Mouse (Mus musculus): ENCODE measurements around the gene Mef2c. TPM values are rescaled to one million over a fixed set of nuclear protein-coding genes. Genes with fewer than 3 reads are reported as not detected.

Mef2c gene
- polyA plus RNA-seq, 1 experiment, result 4.8 TPM

DNA sequence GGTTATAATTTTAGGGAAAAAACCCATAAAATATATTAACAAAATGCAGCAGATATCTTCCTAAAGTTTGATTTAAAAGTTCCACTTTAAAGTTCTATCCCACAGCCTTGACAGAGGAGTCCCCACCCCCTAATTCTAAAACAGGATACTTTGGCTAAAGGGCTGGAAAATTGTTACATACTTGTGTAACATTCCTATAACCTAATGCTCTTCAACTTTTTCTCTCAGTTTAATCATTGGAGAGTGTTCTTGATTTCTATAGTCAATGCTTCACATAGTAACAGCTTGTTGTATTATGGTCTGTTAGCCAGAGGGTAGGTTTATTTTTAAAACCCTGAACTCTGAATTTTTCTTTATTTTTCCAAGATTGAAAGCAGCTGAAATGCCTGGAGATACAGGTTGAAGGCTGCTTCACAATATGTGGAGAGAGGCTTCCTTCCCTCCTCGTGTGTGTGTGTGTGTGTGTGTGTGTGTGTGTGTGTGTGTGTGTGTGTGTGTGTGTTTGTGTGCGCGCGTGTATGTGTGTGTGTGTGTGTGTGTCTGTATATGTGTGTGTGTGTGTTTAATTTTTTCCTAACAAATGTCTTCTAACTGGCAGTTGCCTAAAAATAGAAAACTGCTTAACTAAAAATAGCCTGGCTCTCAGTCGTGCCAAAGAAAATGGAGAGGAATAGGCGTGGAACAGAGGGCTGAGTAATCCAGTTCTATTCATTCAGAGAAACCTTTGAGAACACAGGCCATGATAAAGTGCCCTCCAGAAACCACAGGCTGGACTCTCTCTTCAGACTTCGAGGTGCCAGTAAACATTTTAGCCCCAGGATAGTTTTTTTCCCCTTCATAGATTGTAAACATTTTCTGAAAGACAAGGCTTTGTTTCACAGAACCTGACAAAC, 99.8 kb downstream of the Mef2c start:
- DNase-seq (ENCODE audit: low read depth, low spot score), result no peak
- WGBS, result 10% methylated on average over 7 of the region's 7 CpGs

DNA sequence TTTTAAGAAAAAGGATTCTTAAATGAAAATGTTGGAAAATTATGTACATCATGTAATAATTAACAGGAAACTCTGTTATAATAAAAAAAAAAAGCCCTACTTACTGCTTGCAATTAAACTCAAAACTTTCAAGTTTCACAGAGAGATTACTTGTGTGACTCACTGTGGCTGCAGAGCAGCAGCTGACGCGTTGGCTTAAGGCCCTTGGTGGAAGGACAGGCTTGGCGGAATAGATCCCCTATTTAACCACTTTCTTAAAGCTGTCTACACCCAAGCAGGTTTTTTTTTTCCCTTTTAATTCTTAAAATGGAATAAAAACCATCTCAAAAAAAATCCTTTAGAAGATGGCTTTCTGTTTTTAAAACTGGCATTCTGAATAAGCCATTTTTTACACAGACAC, 100.5 kb downstream of the Mef2c start:
- DNase-seq (ENCODE audit: low read depth, low spot score), result no peak
- 8% methylated on average over 3 of the region's 3 CpGs for WGBS

DNA sequence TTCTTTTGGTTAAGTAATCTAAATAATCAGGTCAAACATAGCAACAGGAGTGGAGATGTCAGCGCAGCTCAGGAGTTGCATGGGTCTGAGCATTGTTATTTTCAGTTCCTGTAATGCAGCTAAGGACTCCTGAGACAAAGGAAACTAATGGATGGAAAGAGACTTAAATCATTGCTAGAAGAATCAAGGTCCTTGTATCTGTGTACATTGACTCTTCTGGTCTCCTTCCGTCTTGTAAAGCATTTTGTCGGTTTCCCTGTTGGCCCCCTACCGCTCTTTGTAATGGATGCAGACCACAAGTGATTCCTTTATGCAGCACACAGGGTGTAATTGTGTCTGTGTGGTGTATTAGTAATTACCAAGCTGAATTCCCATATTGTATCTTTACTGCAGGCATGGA, 101.0 kb downstream of the Mef2c start:
- no peak for DNase-seq (ENCODE audit: low read depth, low spot score)
- 69% methylated on average over 4 of the region's 4 CpGs for WGBS

DNA sequence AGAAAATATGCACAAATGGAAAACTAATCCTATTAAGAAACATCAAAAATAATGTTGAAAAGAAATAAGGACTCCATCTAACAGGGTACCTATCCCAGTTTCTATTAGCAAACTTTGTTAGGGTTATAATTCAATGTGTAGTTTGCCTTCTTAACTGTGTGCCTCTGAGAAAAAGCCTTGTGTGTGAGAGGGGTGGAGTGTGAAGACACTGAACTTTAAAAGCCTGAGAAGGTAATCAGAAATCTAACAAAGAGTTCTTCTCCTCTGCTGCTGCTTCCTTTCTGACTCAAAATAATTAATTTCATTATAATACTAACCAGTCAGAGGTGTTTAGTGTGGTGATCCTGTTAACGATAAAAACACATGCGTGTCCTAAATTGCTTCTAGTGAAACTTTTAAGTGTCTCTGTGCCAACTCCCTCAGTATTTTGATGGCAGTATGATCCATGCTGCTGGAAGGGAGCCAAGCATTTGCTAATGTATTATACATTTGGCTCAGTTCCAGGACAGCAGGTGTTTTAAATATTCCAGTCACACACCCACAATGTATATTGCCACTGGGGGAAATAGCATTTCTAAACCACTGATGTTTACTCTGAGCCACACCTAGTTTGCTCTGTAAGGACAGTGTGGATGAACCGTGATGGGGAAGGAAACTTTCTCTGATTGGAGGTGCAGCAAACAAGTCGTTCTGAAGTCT, 104.2 kb downstream of the Mef2c start:
- peak; percentile 85 for DNase-seq (ENCODE audit: low read depth, low spot score)
- 20% methylated on average over 4 of the region's 4 CpGs for WGBS

DNA sequence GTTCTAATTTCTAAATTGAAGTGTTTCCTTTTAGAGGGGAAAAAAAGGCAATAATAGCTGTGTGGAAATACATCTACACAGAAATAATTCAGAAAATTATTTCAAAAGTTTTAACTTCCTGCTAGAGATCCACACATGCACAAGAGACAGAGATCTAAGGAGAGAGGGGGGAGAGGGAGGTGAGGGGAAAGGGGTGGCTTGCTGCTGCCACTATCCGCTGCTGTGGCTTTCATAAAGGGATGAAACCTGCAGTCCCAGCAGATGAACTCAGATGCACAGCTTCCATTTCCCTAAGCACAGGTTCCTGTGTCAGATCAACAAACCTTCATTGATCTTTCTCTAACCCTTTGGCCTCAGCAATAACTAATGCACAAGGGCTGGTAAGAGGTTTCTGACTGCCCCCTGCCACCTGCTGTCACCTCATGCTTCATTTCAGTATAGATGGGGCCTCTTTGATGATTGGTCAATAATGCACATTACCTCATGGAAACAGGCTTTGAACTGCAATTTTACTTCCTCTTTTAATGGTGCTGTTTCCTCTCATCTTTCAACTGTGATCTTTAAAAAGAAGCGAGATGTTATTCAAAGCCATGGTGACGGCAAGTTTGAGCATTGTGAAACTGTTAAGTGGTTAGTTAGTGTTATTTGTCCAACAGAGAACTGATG, 105.2 kb downstream of the Mef2c start:
- no peak for DNase-seq (ENCODE audit: low read depth, low spot score)

DNA sequence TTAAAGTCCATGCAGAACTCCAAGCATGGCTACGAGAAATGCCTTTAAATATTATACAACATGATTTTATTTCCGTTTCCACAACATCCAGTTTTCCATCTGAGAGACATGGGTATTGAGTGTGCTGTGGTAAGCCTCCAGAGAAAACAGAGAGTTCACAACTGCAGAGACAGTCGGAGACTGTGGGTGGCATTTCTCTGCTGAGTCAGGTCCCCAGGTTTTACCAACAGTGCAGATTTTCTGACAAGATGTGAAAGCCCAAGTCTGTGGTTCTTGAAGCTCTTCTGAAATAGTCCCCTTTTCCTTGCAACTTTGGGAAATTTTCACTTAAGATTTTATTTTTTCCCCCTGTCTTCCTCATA, 105.7 kb downstream of the Mef2c start:
- 63% methylated on average over 3 of the region's 3 CpGs for WGBS
- DNase-seq (ENCODE audit: low read depth, low spot score), result no peak

More for the DNA sequence above, 105.2 kb downstream of the Mef2c start:
- WGBS, result 72% methylated on average over 3 of the region's 3 CpGs

DNA sequence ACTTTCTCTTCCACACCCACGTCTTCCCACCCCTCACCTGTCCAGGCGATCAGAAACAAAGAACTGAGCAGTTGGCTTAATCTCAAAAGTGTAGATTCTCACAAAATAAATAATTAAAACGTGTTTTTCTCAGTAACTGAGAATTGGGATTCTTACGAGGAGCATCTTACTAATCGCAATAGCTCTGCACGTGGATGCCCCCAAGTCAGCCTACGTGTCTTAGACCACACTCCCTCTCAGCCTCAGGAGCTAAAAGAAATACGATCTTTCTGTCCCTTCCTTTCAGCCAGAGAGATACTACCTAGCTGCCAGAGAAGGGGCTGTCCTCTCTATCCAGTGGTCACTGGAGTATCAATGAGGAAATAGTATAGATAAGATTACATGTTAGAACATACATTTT, 106.3 kb downstream of the Mef2c start:
- 91% methylated on average over 8 of the region's 8 CpGs for WGBS

DNA sequence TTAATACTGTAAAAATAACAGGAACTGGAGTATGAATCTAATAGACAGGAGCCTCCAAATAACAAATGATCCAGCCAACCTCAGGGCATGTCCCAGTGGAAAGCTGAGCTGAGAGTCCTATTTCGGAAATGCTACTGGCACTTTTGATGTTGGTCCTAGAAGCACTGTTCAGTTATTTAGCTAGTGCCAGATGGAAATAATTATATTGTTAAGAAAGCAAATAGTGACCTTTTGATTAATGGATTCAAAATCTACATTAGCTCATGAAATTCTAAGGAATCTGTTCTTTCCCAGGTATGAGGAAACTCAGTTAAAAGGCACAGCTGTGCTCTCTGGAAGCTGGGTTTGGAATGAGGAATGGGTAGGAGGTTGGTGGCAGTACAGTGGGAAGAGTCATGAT, 108.4 kb downstream of the Mef2c start:
- DNase-seq (ENCODE audit: low read depth, low spot score), result no peak
- 88% methylated on average over 1 of the region's 1 CpGs for WGBS

More for the DNA sequence above, 106.3 kb downstream of the Mef2c start:
- no peak for DNase-seq (ENCODE audit: low read depth, low spot score)

DNA sequence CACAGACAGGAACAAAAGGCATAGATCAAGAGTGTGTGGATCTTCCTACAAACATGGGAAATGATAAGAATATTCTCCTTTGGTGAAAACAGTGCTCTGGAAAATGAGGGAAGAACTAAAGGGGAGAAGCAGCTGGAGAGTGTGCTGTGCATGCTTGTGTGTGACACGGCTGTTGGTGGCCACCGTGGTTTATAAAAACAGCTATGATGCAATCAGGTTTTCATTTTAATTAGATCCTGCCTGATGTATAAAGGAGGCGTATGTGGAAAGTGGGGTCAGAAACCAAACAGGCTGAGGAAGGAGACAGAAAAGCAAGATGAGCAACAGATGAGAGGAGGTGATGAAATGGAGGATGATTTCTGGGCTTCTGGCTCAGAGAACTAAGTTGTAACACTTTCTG, 112.0 kb downstream of the Mef2c start:
- no peak for DNase-seq (ENCODE audit: low read depth, low spot score)
- WGBS, result 60% methylated on average over 3 of the region's 3 CpGs

DNA sequence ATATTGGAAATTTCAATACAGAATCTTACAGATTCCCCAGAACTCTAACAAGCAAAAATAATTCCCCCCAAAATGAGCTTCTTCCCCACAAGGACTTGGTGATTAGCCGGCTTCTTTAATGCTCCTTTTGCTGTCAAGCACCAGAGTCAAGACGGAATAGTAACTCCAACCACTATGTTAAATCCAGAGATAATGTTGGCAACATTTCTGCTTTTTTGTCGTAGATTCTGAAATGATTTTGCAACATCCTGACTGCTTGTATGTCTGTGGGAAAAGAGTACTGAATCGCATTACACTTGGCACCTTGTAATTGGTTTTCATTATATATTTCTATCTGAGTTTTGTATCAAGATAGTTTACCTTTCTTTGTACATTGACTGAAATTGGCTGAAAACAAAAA, 120.8 kb downstream of the Mef2c start:
- DNase-seq (ENCODE audit: low read depth, low spot score), result no peak
- WGBS, result 83% methylated on average over 4 of the region's 4 CpGs

DNA sequence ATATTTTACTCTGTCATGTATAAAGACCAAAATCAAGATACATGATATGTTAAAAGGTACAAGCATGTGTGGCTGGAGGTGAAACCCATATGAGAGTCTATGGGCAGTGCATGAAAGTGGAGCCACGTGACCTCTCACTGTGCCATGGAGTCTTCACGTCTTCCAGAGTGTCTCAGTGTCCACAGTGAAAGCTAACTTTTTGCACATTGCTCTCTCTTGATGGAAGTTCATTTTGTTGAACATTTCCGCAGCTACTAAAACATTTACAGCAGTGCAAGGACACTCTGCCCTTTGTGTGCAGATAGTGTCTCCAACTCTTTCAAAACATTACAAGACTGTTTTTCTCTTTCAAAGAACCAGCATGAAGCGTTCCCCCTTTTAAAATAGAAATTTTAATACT, 123.6 kb downstream of the Mef2c start:
- no peak for DNase-seq (ENCODE audit: low read depth, low spot score)
- WGBS, result 80% methylated on average over 4 of the region's 4 CpGs

DNA sequence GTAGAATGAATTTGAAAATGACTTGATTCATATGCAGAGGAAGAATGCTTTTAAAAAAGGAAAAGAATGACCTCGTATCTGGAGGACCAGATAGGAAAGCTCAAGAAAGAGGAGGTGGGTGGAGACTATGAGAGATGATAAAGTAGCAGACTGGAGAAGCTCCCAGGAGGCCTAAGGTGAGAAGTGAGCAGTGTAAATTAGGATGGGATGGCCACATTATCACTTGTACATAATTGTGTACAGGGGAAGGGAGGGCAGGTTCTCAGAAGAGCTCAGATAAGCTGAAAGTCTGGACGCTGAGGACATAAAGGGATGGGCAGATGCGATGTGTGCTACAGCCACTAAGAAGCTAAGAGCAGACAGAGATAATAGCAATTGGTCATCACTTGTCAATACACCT, 124.3 kb downstream of the Mef2c start:
- 80% methylated on average over 3 of the region's 3 CpGs for WGBS
- DNase-seq (ENCODE audit: low read depth, low spot score), result no peak

DNA sequence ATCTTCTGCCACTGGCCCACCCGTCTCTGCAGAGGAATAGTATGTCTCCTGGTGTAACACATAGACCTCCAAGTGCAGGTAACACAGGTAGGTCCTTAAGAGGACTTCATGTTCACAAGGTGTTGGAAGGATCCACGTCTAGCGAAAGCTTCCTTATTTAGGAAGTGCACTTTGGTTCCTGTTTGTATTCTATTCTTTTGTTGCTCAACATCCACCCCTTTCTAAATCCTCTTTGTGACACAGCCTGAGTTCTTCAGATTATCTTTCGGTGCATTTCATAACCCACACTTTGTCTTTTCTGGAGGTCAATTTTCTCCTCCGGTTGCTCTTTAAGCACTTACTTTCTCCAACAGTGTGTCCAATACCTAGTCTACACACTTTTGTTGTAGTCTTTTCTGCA, 129.3 kb downstream of the Mef2c start:
- no peak for DNase-seq (ENCODE audit: low read depth, low spot score)
- WGBS, result 88% methylated on average over 5 of the region's 5 CpGs

DNA sequence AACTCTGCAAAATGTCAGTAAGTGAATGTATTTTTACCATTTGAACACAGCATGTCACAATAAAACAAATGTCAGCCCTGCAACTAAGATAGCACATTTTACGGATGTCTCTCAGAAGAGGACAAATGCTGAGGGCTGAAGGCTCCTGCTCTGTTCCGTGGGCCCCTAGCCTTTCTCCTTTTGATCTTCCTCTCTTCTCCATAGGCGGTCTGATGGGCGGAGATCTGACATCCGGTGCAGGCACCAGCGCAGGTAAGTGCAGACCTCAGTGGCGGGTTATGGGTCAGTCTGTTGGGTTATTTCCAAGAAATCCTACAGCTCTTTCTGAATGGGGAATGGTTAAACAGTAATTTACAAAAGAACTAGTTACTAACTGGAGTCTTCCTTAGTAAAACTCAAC, 131.4 kb downstream of the Mef2c start:
- 54% methylated on average over 7 of the region's 7 CpGs for WGBS
- no peak for DNase-seq (ENCODE audit: low read depth, low spot score)

DNA sequence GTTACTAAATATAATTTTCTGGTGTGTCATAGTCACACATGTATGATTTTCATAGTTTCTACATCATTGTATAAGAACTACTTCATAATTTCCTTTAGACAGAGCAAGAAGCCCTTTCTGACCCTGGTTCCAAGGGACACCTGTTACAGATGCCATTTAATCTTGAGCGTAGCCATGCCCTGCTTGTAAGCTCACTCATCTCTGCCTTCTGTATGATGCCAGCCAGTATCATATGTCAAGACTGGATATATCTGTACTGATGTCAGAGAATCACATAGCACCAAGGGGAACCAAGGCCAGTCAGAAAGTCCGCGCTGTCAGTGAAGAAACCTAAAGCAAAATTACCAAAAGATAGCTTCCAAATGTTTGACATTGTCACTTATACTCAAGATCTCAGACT, 133.8 kb downstream of the Mef2c start:
- 96% methylated on average over 3 of the region's 3 CpGs for WGBS

DNA sequence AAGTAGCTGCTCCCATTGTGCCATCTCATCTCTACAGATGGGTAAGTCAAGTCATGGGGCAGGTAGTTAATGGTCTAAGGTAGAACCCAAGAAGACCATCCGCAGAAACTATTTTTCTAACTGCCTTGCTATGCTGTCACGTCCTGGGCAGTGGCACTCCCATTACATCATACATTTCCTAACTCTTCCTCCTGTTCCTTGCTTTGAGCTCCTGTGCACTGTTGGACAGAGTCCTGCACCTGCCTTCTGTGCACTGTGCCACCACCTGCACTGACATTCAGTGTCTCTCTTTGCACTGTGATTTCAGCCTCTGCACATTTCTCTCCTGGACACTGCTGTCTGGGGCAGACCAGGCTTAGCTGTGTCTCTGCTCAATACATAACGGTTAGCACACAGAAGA, 134.9 kb downstream of the Mef2c start:
- WGBS, result 68% methylated on average over 3 of the region's 3 CpGs
- no peak for DNase-seq (ENCODE audit: low read depth, low spot score)

More for the DNA sequence above, 133.8 kb downstream of the Mef2c start:
- no peak for DNase-seq (ENCODE audit: low read depth, low spot score)

DNA sequence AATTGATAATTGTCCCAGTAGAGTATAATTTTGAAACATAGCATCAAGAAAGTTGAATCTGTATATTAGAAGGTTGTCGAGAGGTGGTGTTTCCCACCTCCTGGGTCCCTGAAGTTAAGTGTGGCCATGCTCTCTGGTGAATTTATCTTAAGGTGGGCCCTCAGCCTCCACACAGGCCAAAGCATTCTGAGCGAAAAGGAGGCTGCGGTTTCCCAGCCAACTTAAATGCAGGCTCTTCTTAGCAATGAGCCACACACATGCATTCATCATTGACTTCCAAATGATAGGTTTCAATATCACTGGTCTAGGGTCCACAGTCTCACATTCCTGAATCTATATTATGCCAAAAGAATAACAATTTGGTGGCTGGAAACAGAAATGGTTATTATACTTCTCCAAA, 145.2 kb downstream of the Mef2c start:
- 95% methylated on average over 3 of the region's 3 CpGs for WGBS
- DNase-seq (ENCODE audit: low read depth, low spot score), result no peak

DNA sequence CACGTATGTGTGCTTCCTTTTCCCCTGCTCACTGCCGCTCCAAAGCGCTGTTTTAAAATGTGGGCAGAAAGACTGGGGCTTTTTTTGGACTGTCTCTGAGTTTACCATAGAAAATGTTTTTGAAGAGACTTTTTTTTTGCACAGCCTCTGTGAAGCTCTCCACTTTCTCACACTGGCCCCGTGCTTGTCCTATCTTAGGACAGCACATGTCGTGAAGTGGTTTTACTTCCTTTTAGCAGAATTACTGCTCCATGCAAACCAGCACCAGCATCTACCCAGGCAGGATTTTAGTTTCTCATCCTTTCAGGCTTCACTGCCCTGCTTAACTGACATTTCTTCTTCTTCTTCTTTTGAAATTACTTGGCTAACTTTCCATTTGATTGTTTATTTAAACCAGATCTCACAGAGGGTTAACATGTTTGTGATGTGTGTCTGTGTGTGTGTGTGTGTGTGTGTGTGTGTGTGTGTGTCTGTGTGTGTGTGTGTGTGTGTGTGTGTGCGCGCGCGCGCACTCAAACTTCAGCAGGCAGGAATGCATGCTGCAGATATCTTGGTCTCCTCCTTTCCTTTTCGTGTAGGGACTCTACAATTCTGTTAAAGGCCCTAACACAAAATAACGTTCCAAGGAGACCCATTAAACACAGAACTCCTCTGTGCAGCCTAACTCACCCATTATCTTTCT, 146.1 kb downstream of the Mef2c start:
- 77% methylated on average over 12 of the region's 12 CpGs for WGBS
- DNase-seq (ENCODE audit: low read depth, low spot score), result no peak

DNA sequence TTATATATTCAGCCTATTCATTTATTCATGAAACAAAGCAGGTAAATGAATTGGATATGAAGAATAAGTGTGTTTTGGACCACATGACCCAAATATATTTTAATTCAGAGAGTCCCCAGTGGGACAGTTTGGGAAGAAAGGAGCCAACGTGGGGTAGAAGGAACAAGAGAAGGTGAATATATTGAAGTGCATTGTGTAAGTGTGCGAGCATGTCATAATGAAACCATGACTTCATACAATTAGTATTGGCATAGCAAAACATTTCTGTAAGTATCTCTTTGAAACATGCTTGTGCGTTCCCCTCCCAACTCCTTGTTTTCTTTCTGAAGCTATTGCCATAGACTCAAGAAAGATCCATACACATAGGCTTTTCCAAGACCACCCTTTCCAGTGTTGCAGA, 147.0 kb downstream of the Mef2c start:
- no peak for DNase-seq (ENCODE audit: low read depth, low spot score)
- WGBS, result 83% methylated on average over 3 of the region's 3 CpGs

DNA sequence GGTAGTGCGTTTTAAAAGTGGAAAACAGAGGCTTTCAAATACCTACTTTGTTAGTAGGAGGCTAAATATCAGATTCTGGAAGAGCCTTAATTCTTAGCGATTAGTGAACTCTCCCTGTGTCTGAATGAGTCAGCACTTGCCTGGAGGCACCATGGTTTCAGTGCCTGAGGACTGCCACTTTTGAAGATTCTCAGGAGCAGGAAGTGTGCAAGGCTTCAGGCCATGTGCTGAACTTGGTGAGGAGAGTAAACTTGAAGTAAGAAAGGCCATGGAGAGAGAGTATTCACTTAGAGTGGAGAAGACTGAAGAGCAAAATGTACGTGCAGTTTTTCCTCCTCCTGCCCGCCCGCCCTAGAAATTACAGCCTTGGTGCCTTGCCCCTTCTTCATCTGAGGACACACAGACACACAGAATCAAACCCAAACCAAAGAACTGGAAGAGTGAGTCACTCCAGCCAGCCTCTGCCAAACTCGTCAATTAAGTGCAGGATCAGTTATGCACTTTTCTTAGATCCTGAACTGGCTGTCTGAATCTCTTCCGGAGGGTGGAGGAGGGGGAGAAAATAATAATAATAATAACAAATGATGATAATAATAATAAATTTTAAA, 148.2 kb downstream of the Mef2c start:
- DNase-seq (ENCODE audit: low read depth, low spot score), result no peak
- WGBS, result 70% methylated on average over 7 of the region's 7 CpGs
